Mouse (Mus musculus) heart, embryonic 11.5 days (tissue): ENCODE results near the gene Slc6a13. TPM values are rescaled to one million over a fixed set of nuclear protein-coding genes. Genes with fewer than 3 reads are reported as not detected.

Experiments used
- ATAC-seq: fragments of 200-750 bp; cut with Nextera tagmentation; replicated peaks from 2 replicates; pipeline ENCODE4 v1.8.0; 2017; ENCODE audit warnings: moderate library complexity; ENCODE audit not compliant: insufficient number of reproducible peaks, low FRiP score, low TSS enrichment
- H3K27ac ChIP-seq: fragments of 300-500 bp; sonication (generic); 2 replicates; pipeline ENCODE4 v1.5.1; 2014; ENCODE audit warnings: mild to moderate bottlenecking, low read depth, low read length
- H3K27me3 ChIP-seq: fragments of 300-500 bp; sonication (generic); 2 replicates; pipeline ENCODE4 v1.6.1; 2014; ENCODE audit warnings: mild to moderate bottlenecking, low read length, mixed read lengths; ENCODE audit not compliant: control insufficient read depth, insufficient read depth
- H3K36me3 ChIP-seq: fragments of 300-500 bp; sonication (generic); 2 replicates; pipeline ENCODE4 v1.6.1; 2014; ENCODE audit warnings: mild to moderate bottlenecking, low read length, moderate library complexity, mixed read lengths; ENCODE audit not compliant: control insufficient read depth, insufficient read depth
- H3K4me1 ChIP-seq: fragments of 300-500 bp; sonication (generic); 2 replicates; pipeline ENCODE4 v1.6.1; 2014; ENCODE audit warnings: low read length; ENCODE audit not compliant: control insufficient read depth, insufficient read depth
- H3K4me2 ChIP-seq: fragments of 300-500 bp; sonication (generic); 2 replicates; pipeline ENCODE4 v1.6.1; 2014; ENCODE audit warnings: mild to moderate bottlenecking, moderate library complexity
- H3K4me3 ChIP-seq: fragments of 300-500 bp; sonication (generic); 2 replicates; pipeline ENCODE4 v1.5.1; 2014; ENCODE audit warnings: low read depth, low read length
- H3K9ac ChIP-seq: fragments of 300-500 bp; sonication (generic); 2 replicates; pipeline ENCODE4 v1.6.1; 2014; ENCODE audit warnings: mild to moderate bottlenecking, low read depth, low read length, moderate library complexity
- H3K9me3 ChIP-seq: fragments of 300-500 bp; sonication (generic); replicated peaks from 2 replicates; pipeline ENCODE4 v1.6.1; 2016; ENCODE audit warnings: low read length; ENCODE audit not compliant: control insufficient read depth
- WGBS: fragments of 180-500 bp; shearing (Covaris S2); extraction: QIAGEN DNeasy Blood & Tissue Kit; methylation state at CpG from one replicate; pipeline ENCODE4 v1.1.7; 2014; ENCODE audit not compliant: insufficient replicate concordance; 5-methylcytosine and 5-hydroxymethylcytosine counted together
- polyA plus RNA-seq: library from polyadenylated mRNA; unstranded; fragments of >200 nt; fragmentation: Nextera tagmentation; extraction: Ambion mirVana; gene quantifications from 2 replicates; pipeline ENCODE4 v1.2.1, GENCODE M21; 2014

The Slc6a13 gene
- polyA plus RNA-seq, result 8.4 and 10.6 TPM in 2 replicates

DNA sequence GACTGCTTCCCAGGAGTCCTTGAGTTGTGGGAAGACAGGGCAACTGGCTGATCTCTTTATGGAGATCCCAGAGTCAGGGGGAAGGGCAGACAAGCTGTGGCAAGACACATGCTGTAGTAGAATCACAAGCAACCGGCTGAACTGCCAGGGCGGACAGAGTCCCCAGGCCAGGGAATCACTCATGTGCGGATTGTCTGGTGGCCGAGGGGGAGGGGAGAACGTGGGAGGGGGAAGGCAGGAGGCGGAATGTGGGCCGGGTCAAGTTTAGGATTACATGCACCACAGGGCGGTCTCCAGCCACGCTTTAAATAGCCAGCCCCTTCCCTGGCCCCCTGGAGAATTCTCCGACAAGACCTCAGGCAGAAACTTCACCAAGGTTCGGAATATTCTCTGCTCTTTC, at the start of gene Slc6a13:
Slc6a13 (plus strand) TSS at position 274 of the 400 bp plus-strand sequence.
- Histone ChIP-seq H3K36me3 (no peaks in the 10 kb centered on the region), H3K4me1 (peaks cover 13% of the 10 kb centered on the region; the same call in 1 of the 2 replicates), H3K27me3 (no peaks in the 10 kb centered on the region), H3K27ac (peak within 1 kb of the TSS; percentile 57), H3K9ac (peak within 1 kb of the TSS; percentile 25; the same call in 1 of the 2 replicates), H3K4me2 (peak within 1 kb of the TSS; percentile 57), H3K4me3 (peak within 1 kb of the TSS; percentile 29), H3K9me3 (no peaks in the 10 kb centered on the region)
- WGBS, result 3% methylated on average over 11 of the region's 11 CpGs
- no peak; the same call in 1 of the 2 replicates for ATAC-seq

DNA sequence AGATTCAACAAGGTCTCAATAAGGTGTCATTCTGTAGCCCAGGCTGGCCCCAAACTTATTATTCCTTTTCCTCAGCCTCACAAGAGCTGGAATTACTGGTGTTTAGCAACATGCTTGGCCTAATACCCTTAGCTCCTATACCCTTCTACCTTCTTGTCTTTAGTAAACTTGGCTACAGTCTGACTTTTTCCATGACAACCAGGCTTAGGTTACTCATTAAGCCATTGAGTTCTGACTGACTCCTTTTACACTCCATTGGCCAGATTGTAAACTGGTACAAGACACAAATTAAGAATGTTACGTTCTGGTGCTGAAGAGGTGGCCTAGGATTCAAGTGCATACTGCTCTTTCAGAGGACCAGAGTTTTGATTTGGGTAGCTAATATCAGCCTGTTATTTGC, 49.6 kb upstream of the Slc6a13 start:
- Histone ChIP-seq H3K36me3 (no peaks in the 10 kb centered on the region), H3K4me1 (no peaks in the 10 kb centered on the region), H3K9me3 (no peaks in the 10 kb centered on the region), H3K9ac (no peak overlapping the region), H3K4me2 (no peak overlapping the region), H3K27ac (no peak overlapping the region), H3K4me3 (no peak overlapping the region), H3K27me3 (no peaks in the 10 kb centered on the region; the same call in 1 of the 2 replicates)
- WGBS, result 77% methylated on average over 1 of the region's 1 CpGs
- no peak for ATAC-seq

DNA sequence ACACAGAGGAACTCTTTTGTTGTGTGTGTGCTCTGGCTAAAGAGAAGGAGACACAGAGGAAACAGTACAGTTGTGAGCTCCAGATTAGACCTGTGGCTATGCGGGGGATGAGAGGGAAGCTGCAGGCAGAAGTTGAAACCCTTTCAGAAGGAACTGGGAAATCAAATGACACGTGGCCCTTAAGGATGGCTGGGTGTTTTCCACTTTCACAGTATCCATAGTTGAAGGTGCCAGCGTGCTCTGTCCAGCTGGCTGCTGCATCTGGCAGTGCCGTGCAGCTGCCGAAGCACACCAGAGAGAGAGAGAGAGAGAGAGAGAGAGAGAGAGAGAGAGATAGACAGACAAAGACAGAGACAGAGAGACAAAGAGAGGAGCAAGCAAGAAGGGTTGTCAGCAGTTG, 48.8 kb upstream of the Slc6a13 start:
- 68% methylated on average over 5 of the region's 5 CpGs for WGBS
- H3K4me3 ChIP-seq, result no peak overlapping the region
- no peaks in the 10 kb centered on the region; the same call in 1 of the 2 replicates for H3K27me3 ChIP-seq
- no peak for ATAC-seq
- no peaks in the 10 kb centered on the region for H3K9me3 ChIP-seq
- no peak overlapping the region for H3K4me2 ChIP-seq
- H3K27ac ChIP-seq, result no peak overlapping the region
- H3K4me1 ChIP-seq, result no peaks in the 10 kb centered on the region
- H3K9ac ChIP-seq, result no peak overlapping the region
- H3K36me3 ChIP-seq, result no peaks in the 10 kb centered on the region

DNA sequence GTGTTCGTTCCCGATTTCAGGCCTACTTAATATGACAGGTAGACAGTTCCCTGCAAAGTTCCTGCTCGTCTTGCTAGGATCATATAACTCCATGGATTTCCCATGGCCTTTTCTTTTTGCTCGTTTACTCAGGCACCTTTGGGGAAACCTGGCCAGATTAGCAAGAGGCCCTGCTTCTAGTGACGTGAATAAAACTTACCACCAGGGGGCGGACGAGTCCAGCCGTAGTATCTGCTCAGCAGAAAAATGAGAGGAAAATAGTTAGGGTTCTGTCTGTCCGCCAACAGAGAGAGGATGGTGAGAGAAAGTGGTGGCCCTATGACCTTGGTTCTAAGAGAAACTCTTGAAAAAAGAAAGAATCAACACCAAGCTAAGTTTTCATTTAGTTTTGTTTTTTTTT, 39.5 kb upstream of the Slc6a13 start:
- Histone ChIP-seq H3K4me1 (no peaks in the 10 kb centered on the region), H3K36me3 (no peaks in the 10 kb centered on the region), H3K9ac (no peak overlapping the region), H3K4me2 (no peak overlapping the region), H3K4me3 (no peak overlapping the region), H3K27me3 (no peaks in the 10 kb centered on the region), H3K27ac (no peak overlapping the region), H3K9me3 (no peaks in the 10 kb centered on the region)
- 28% methylated on average over 9 of the region's 9 CpGs for WGBS
- no peak for ATAC-seq

DNA sequence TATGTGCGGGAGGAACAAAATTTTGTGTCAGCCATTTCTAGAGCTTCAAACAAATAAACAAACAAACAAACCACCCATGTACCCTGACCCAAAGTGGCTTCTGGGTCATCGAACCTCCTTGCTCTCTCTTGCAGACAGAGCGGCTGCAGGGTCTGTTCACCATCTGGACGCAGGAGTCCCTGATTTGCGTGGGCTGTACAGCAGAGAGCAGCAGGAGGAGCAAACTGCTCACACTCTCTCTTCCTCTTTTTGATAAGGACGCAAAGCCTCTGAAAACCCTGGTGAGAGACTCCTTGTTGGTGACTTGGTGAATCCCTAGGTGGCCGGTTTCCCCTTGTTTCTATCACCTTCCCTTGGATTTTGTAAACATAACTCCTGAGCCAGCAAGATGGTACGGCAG, 38.8 kb upstream of the Slc6a13 start:
- no peaks in the 10 kb centered on the region for H3K4me1 ChIP-seq
- H3K4me2 ChIP-seq, result no peak overlapping the region
- ATAC-seq, result no peak
- 60% methylated on average over 8 of the region's 8 CpGs for WGBS
- no peaks in the 10 kb centered on the region for H3K27me3 ChIP-seq
- H3K9ac ChIP-seq, result no peak overlapping the region
- H3K4me3 ChIP-seq, result no peak overlapping the region
- no peaks in the 10 kb centered on the region for H3K36me3 ChIP-seq
- no peak overlapping the region for H3K27ac ChIP-seq
- H3K9me3 ChIP-seq, result no peaks in the 10 kb centered on the region

DNA sequence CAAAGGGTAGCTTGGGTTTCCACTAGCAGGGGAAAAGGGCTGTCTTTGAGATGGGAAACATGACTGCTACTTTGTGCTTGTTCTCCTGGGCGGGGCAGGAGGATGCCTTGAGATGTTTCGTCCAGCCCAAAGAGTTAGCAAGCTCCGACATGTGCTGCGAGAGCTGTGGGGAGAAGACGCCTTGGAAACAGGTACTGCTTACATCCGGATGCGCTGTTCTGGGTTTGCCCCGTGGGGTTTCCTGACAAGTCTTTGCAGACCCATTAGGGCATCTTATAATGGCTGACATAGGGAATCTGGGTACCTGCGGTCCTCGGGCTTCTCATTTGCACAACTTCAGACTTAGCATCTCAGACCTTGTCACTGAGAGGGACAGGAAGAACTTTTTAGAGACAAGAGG, 38.0 kb upstream of the Slc6a13 start:
- H3K4me2 ChIP-seq, result no peak overlapping the region
- no peak overlapping the region for H3K9ac ChIP-seq
- H3K9me3 ChIP-seq, result no peaks in the 10 kb centered on the region
- H3K27ac ChIP-seq, result no peak overlapping the region
- H3K4me3 ChIP-seq, result no peak overlapping the region
- no peak for ATAC-seq
- WGBS, result 88% methylated on average over 10 of the region's 10 CpGs
- no peaks in the 10 kb centered on the region for H3K27me3 ChIP-seq
- H3K36me3 ChIP-seq, result no peaks in the 10 kb centered on the region
- no peaks in the 10 kb centered on the region for H3K4me1 ChIP-seq

DNA sequence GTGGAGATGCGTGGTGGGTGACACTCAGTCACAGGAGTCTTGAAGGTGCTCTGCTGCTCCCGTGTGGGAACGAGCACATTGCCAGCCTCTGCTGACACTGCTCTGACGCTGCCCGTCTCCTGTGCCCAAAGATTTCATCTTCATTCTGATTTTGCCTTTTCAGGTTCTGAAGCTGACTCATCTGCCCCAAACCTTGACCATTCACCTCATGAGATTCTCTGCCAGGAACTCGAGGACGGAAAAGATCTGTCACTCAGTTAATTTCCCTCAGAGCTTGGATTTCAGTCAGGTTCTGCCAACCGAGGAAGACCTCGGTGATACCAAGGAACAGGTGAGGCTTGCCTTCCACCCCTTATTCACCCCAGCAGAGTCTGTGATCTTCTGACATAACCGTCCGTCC, 37.5 kb upstream of the Slc6a13 start:
- no peak overlapping the region for H3K4me3 ChIP-seq
- H3K27me3 ChIP-seq, result no peaks in the 10 kb centered on the region
- H3K4me1 ChIP-seq, result no peaks in the 10 kb centered on the region
- H3K4me2 ChIP-seq, result no peak overlapping the region
- no peak overlapping the region for H3K9ac ChIP-seq
- no peaks in the 10 kb centered on the region for H3K36me3 ChIP-seq
- no peak overlapping the region for H3K27ac ChIP-seq
- WGBS, result 77% methylated on average over 11 of the region's 11 CpGs
- H3K9me3 ChIP-seq, result no peaks in the 10 kb centered on the region
- ATAC-seq, result no peak

DNA sequence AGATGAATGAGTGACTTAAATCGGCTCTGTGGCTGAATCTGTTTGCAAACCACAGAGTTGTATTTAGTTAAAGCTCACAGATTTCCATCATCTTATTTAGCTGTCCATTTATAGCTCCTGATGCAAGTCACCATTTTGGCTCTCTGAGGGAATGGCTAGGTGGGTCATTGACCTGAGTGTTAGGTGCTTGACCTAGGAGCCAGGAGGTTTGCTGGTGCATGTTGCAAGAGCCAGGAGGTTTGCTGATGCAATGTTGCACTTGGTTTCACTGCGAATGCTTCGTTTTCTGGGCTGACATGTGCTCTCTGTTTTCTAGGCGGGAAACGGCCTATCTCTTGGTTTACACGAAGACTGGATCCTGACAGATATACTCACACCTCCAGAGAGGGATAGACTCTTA, 29.9 kb upstream of the Slc6a13 start:
- Histone ChIP-seq H3K4me3 (no peak overlapping the region), H3K9ac (no peak overlapping the region)

DNA sequence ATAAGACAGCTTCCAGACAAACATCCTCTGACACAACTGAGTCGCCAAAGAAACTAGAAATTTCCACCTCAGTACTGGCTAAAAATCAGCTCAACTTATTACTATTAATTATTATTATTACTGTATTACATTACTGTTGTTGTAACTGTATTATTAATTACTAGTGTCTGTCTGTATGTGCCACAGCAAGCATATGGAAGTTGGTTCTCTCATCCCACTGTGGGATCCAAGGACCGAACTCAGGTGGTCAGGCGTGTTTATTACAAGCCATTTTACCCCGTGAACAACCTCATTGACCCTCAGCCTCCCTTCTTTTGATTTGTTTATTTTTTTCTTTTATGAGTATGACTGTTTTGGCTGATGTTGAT, 28.3 kb upstream of the Slc6a13 start:
- H3K4me2 ChIP-seq, result peak overlapping the region; percentile 73
- no peak overlapping the region for H3K4me3 ChIP-seq
- ATAC-seq, result no peak

More for the DNA sequence above, 29.9 kb upstream of the Slc6a13 start:
- 74% methylated on average over 6 of the region's 6 CpGs for WGBS
- Histone ChIP-seq H3K27me3 (peaks cover 2% of the 10 kb centered on the region; the same call in 1 of the 2 replicates), H3K4me2 (no peak overlapping the region), H3K36me3 (no peaks in the 10 kb centered on the region), H3K9me3 (no peaks in the 10 kb centered on the region), H3K4me1 (no peaks in the 10 kb centered on the region), H3K27ac (no peak overlapping the region)
- no peak for ATAC-seq

More for the DNA sequence above, 28.3 kb upstream of the Slc6a13 start:
- Histone ChIP-seq H3K27me3 (peaks cover 2% of the 10 kb centered on the region; the same call in 1 of the 2 replicates), H3K9ac (no peak overlapping the region), H3K4me1 (no peaks in the 10 kb centered on the region), H3K27ac (no peak overlapping the region), H3K36me3 (no peaks in the 10 kb centered on the region), H3K9me3 (no peaks in the 10 kb centered on the region)
- 11% methylated on average over 4 of the region's 4 CpGs for WGBS
